Mouse (Mus musculus): ENCODE measurements at regions not wholly inside any gene's neighbourhood (a gene's known extent, or its start where the extent isn't known, plus 50 kb on each side); places are given as distances from the start of the nearest gene placed in this dataset.

DNA sequence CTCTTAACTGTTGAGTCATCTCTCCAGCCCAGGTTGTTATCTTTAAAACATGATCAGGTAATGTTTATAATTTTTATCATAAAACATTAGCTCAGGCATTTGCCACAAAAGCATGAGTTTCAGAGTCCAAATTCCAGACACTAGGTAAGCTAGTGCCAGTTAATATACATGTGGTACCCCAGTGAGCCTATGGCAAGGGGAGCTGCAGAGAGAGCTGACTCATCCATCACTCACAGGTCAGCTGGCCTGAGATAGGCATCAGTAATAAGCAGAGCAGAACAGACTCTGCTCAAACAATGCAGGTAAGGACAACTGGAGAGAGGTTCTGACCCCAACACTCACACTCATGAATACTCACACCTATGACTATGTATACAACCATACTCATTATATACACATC is 144.6 kb upstream of the Sgcd start:
- DNase-seq: no peak

GRCm38 (mm10) chr11:48098063-48098462 is 109.3 kb upstream of the Sgcd start:
- no peak for DNase-seq

DNA sequence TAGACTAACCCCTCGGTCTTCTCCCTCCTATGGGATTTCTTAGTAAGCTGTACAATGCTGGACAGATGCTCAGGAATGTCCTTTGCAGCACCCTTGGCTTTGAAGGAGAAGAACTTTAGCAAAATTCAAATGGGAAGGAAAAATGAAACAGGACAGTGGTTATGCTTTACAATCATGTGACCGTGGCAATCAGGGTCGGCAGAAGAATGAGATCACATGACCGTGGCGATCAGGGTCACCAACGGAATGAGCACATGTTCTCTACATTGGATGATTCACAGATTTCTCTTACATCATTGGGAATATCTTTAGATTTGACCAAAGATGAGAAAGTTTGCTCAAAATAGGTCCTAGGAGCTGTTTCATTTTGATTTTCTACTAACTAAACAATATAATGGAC is 108.7 kb upstream of the Sgcd start:
- no peak for DNase-seq

DNA sequence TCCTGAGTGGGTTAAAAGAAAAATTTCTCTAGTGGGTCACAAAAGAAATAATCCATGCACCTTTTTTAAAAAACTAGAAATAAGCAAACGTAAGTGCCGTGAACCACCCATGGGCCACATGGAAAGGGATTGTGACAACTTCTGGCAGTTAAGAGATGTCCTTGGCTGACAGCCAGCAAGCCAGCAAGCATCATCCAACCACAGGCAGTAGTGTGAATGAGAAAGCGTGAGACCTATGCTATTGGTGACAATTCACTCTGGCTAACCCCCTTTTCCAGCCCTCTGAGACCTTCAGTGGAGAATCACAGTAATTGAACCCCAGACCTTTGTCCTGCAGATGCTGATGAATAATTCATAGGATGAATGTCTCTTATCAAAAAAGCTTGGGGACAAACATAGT is 78.3 kb upstream of the Sgcd start:
- DNase-seq: peak; percentile 3 to 11

DNA sequence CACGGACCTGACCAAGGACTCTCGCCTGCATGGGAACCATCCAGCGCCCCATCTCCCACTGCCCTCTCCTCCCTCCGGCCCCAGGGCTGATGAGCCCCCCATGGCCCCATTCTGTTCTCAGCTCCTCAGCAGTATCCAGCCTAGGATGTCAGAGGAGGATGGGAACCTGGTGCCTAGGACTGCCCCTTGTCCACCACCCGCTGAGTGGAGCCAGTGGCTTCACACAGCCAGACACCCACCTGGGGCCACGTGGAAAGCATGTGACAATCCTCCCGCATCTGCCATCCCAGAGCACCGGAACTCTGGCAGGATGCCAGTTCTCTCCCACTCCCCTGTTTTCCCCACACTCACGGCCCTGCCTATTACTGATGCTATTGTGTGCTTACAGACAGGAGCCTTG is 75.0 kb upstream of the Sgcd start:
- DNase-seq: no peak

- DNase-seq: no peak
Measured at GRCm38 (mm10) chr11:48061501-48061900, 72.7 kb upstream of the Sgcd start.

DNA sequence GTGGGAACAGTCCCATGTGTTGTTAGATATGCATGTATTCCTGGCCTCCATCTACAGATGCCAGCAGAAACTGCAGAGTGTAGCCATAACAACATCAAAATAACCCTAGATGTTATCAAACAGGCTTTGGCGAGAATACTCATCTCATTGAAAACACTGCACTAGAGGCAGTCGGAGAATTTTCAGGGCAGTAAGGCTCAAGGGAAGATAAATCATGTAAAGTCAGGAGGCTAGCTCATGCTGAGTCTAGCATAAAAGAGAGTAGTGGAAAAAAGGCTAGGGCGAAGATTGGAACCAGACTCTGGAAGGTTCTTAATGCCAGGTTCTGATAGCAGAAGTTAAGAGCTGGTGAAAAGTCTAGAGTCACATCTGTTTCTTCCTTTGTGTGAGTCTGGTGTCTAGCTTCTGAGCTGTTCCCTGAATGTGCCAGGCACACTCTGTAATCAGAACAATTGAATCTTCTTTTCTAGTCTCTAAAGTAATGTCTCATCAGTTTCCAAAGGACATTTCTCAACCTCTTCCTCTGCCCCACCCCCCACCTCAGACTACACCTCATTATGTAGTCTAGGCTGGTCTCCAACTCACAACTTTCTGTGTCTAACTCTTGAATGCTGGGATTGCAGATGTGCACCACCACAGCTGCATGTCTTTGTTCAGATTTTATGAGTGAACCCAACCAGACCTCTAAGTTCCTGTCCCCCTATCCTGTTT is 62.5 kb upstream of the Sgcd start:
- DNase-seq: peak; percentile 1 to 2

DNA sequence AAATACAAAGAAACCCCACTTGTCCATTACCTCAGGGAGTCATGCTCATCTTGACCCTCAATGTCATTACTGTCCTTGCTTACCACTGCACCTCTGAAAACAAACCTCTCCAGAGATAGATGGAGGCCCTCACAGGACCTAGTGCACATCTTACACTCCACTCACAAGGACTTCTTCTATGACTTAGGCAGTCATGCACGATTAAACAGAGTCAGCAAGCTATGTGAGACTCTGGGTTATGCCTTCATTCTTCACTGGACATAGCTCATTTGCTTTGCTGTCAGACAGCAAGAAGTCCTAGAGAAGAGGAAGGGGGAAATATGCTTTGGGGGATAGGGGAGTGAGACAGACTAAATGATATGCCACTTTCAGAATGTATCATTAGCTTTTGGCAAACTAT is 59.5 kb upstream of the Sgcd start:
- DNase-seq: no peak

All from heart, adult 18-20 months (tissue).